Mouse (Mus musculus): ENCODE measurements at regions not wholly inside any gene's neighbourhood (a gene's known extent, or its start where the extent isn't known, plus 50 kb on each side); places are given as distances from the start of the nearest gene placed in this dataset.

DNA sequence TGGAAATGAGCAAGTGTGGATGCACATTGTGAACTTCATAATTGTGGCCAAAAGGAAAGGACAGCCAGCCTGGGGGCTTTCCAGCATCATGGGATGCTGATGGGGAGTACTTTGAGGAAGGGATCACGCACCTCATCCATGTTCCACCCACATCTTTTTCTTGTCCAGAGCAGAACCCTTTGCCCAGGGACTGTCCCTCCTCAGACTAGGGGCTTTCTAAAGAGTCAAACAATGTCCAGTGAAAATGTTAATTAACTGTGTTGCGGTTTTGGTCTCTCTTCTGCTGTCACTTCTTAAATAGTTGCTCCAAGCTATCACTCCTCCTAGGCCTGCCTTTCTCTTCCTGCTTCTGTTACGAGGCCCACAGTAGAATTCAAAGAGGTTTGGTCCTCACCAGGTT is 51.6 kb upstream of the Il12b start:
- no peaks in the 10 kb centered on the region for H3K9me3 ChIP-seq (ENCODE audit: low read length)
- no peak for TF ChIP-seq CTCF (IDR thresholded peaks at IDR 0.05)
- no peak overlapping the region for H3K4me3 ChIP-seq (ENCODE audit: low read depth, low read length)
- ATAC-seq (ENCODE audit: low FRiP score), result no peak
- no peak for DNase-seq (ENCODE audit: low spot score)
- no peak overlapping the region for H3K9ac ChIP-seq (replicated peaks; ENCODE audit: low read length, poor library complexity, severe bottlenecking)
- no peaks in the 10 kb centered on the region for H3K4me1 ChIP-seq (ENCODE audit: insufficient read depth, low read length)
- WGBS, result 78% methylated on average over 3 of the region's 3 CpGs
- no peaks in the 10 kb centered on the region for H3K27me3 ChIP-seq (ENCODE audit: insufficient read depth, low read length)
- no peaks in the 10 kb centered on the region for H3K36me3 ChIP-seq (ENCODE audit: insufficient read depth, low read length)
- no peak overlapping the region for H3K27ac ChIP-seq (ENCODE audit: low read depth, low read length)
- H3K4me2 ChIP-seq (ENCODE audit: low read depth, low read length, poor library complexity, severe bottlenecking), result no peak overlapping the region

DNA sequence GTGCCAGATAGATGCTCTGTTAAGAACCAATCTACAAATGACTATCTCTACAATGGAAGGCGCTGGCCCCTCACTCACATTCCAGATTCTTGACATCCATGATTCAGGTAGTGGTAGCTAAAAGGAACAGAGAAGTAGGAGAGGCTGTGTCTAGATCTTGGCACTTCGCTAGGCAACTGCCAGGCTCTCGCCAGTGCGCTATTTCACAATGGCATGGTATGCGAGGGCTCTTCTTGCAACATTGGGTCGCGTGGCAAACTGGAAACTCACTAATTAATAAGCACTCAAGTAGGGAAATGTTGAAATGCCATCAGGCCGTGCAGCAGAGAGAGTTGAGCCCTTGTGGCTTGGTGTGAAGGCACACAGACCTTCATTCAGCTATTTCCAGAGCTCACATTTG is 50.3 kb upstream of the Il12b start:
- ATAC-seq (ENCODE audit: low FRiP score), result no peak
- Histone ChIP-seq H3K9me3 (ENCODE audit: low read length) (no peaks in the 10 kb centered on the region), H3K27ac (ENCODE audit: low read depth, low read length) (no peak overlapping the region), H3K9ac (replicated peaks; ENCODE audit: low read length, poor library complexity, severe bottlenecking) (no peak overlapping the region), H3K4me1 (ENCODE audit: insufficient read depth, low read length) (no peaks in the 10 kb centered on the region), H3K27me3 (ENCODE audit: insufficient read depth, low read length) (no peaks in the 10 kb centered on the region), H3K4me2 (ENCODE audit: low read depth, low read length, poor library complexity, severe bottlenecking) (no peak overlapping the region), H3K4me3 (ENCODE audit: low read depth, low read length) (no peak overlapping the region), H3K36me3 (ENCODE audit: insufficient read depth, low read length) (no peaks in the 10 kb centered on the region)
- 88% methylated on average over 8 of the region's 8 CpGs for WGBS
- no peak for DNase-seq (ENCODE audit: low spot score)
- TF ChIP-seq CTCF (IDR thresholded peaks at IDR 0.05), result no peak
